Mouse (Mus musculus) left cerebral cortex, postnatal 14 days (tissue): ENCODE data around the gene Speg. TPM values are rescaled to one million over a fixed set of nuclear protein-coding genes. Genes with fewer than 3 reads are reported as not detected.
A peak's percentile ranks its signal among the peaks of the same experiment; 100 is the strongest.

Source experiments
- DNase-seq, 2 experiments: peaks; one replicate each; pipeline ENCODE4 v3.0.0; 2021 to 2022; ENCODE audit warnings: low spot score in 2 of 2, mixed read lengths in 1 of 2
- intact Hi-C: fragments of 180-260 bp; cut with DNase I; formaldehyde crosslinking; loops from one replicate; pipeline ENCODE4 v1.15.1; 2025
- total RNA-seq, 2 experiments: library from RNA; stranded (reverse); gene quantifications; 2 replicates each; pipeline ENCODE4 v1.2.3; 2021

Speg gene
- total RNA-seq, 2 experiments from 2014 or later = 199 to 210 TPM

GRCm38 (mm10) chr1:75423780-75424390, 48.8 kb downstream of the Speg start:
- intact Hi-C loops = no loop called here
- DNase-seq = no peak

GRCm38 (mm10) chr1:75425796-75426471, 50.8 kb downstream of the Speg start:
- DNase-seq = peak; percentile 58 to 75
- intact Hi-C loops = no loop called here

- intact Hi-C loops = no loop called here
- DNase-seq = peak; percentile 84 to 86
Measured at GRCm38 (mm10) chr1:75435475-75436328, 60.6 kb downstream of the Speg start, which contains the start of gene Gmppa. Gene Gmppa (plus strand): TSS chr1:75435930.

- DNase-seq = no peak
- intact Hi-C loops = no loop called here
Measured at GRCm38 (mm10) chr1:75438782-75439181, 63.7 kb downstream of the Speg start.

GRCm38 (mm10) chr1:75440661-75441060, 65.6 kb downstream of the Speg start:
- intact Hi-C loops = no loop called here
- no peak for DNase-seq

- DNase-seq = no peak
- intact Hi-C loops = no loop called here
Measured at GRCm38 (mm10) chr1:75441471-75441996, 66.4 kb downstream of the Speg start.

GRCm38 (mm10) chr1:75442171-75442570, 67.1 kb downstream of the Speg start:
- intact Hi-C loops = no loop called here
- no peak for DNase-seq

GRCm38 (mm10) chr1:75442811-75443210, 67.7 kb downstream of the Speg start:
- DNase-seq = no peak
- intact Hi-C loops = no loop called here

- intact Hi-C loops = no loop called here
Measured at GRCm38 (mm10) chr1:75443247-75444024, 68.3 kb downstream of the Speg start.

GRCm38 (mm10) chr1:75444208-75444607, 69.1 kb downstream of the Speg start:
- DNase-seq = no peak
- intact Hi-C loops = no loop called here

More at GRCm38 (mm10) chr1:75443247-75444024, 68.3 kb downstream of the Speg start:
- DNase-seq = no peak

- intact Hi-C loops = no loop called here
Measured at GRCm38 (mm10) chr1:75445141-75445701, 70.1 kb downstream of the Speg start.

GRCm38 (mm10) chr1:75445751-75446611, 70.9 kb downstream of the Speg start:
- peak; percentile 74 to 78 for DNase-seq
- intact Hi-C loops = loop anchor here (2.0 kb wide), 1 partner anchor 21 kb away; no protein-coding TSS in a partner anchor

More at GRCm38 (mm10) chr1:75445141-75445701, 70.1 kb downstream of the Speg start:
- peak; percentile 67 to 71 for DNase-seq

GRCm38 (mm10) chr1:75446656-75447055, 71.6 kb downstream of the Speg start:
- no peak for DNase-seq
- intact Hi-C loops = loop anchor here (2.0 kb wide), 1 partner anchor 20 kb away; no protein-coding TSS in a partner anchor

GRCm38 (mm10) chr1:75447265-75448051, 72.4 kb downstream of the Speg start:
- DNase-seq = no peak
- intact Hi-C loops = loop anchor here (2.0 kb wide), 1 partner anchor 19 kb away; no protein-coding TSS in a partner anchor

GRCm38 (mm10) chr1:75448052-75448431, 72.9 kb downstream of the Speg start:
- intact Hi-C loops = no loop called here
- DNase-seq = no peak

GRCm38 (mm10) chr1:75448937-75449336, 73.8 kb downstream of the Speg start:
- DNase-seq = no peak
- intact Hi-C loops = no loop called here
